Mouse (Mus musculus): ENCODE results near the gene Mgarp. TPM values are rescaled to one million over a fixed set of nuclear protein-coding genes. Genes with fewer than 3 reads are reported as not detected.
A peak's percentile ranks its signal among the peaks of the same experiment; 100 is the strongest.
"Not testable (repeated sequence)": the region's sequence is repeated elsewhere in the genome, so short reads cannot be mapped to it uniquely, and the experiment has no call there.

Gene Mgarp
- polyA plus RNA-seq, 1 experiment from 2014 or later = 14.2 TPM

DNA sequence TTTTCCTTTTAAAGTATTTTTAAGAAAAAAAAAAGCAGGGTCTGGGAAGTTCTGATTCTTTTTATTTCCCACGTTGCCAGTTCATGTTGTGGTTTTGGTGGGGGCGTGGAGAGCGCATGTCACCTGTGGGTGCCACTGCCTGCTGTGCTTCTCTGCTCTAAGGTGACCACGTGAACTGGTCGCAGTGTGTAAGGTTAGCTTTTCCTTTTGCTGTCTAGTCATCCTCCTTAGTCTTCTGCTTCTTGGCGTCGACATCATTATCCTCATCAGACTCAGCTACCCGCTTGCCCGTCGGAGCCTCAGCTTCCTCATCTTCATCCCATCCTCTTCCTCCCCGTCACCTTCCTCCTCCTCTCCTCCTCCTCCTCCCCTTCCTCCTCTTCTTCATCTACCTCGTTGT, 6.1 kb upstream of the Mgarp start:
- ATAC-seq (replicated peaks; ENCODE audit: insufficient number of reproducible peaks, low FRiP score, low TSS enrichment) = no peak
- Histone ChIP-seq H3K4me2 (no peak overlapping the region), H3K9ac (ENCODE audit: low read depth, low read length) (no peak overlapping the region), H3K9me3 (replicated peaks; ENCODE audit: control insufficient read depth, low read length) (no peaks in the 10 kb centered on the region), H3K4me1 (ENCODE audit: control insufficient read depth, insufficient read depth, low read length) (peaks cover 8% of the 10 kb centered on the region), H3K4me3 (ENCODE audit: low read depth, low read length) (no peak overlapping the region), H3K27ac (ENCODE audit: low read depth, low read length) (no peak overlapping the region), H3K36me3 (ENCODE audit: control insufficient read depth, insufficient read depth, low read length) (0 out of 2 replicates have a peak, but pooled peaks cover 9% of the 10 kb centered on the region), H3K27me3 (ENCODE audit: control insufficient read depth, insufficient read depth, low read length) (no peaks in the 10 kb centered on the region)
- WGBS (ENCODE audit: insufficient replicate concordance) = 89% methylated on average over 12 of the region's 12 CpGs

DNA sequence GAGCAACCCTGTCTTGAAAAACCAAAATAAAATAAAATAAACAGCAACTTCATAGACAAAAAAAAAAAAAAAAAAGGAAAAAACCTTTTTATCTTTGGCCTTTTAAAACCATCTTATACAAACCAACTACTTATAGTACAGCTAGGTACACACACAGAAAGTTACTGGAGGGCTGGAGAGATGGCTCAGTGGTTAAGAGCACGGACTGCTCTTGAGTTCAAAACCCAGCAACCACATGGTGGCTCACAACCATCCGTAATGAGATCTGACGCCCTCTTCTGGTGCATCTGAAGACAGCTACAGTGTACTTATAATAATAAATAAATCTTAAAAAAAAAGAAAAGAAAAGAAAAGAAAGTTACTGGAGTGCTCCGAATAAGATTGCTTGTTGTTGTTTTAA, 5.5 kb upstream of the Mgarp start:
- not testable (repeated sequence) for H3K27me3 ChIP-seq (ENCODE audit: control insufficient read depth, insufficient read depth, low read length); H3K9ac ChIP-seq (ENCODE audit: low read depth, low read length); H3K36me3 ChIP-seq (ENCODE audit: control insufficient read depth, insufficient read depth, low read length); H3K4me3 ChIP-seq (ENCODE audit: low read depth, low read length); ATAC-seq (replicated peaks; ENCODE audit: insufficient number of reproducible peaks, low FRiP score, low TSS enrichment); H3K4me1 ChIP-seq (ENCODE audit: control insufficient read depth, insufficient read depth, low read length); H3K9me3 ChIP-seq (replicated peaks; ENCODE audit: control insufficient read depth, low read length); H3K4me2 ChIP-seq; H3K27ac ChIP-seq (ENCODE audit: low read depth, low read length)
- 69% methylated on average over 4 of the region's 4 CpGs for WGBS (ENCODE audit: insufficient replicate concordance)

DNA sequence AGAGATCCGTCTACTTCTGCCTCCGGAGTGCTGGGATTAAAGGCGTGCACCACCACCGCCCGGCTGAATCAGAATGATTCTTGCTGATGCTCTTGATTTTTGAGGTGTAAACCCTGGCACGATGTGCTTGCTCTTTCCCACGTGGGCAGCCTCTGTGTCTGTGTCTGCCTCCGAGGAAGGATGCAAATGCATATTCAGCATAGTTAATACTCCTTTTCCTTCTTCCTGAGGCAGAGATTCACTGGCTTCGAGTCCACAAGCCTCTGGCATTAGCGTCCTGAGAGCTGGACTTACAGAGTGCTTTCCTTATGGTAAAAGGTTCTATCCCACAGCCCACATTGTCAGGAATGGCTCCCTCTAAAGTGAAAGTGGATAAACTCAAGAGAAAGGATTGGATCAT, 4.1 kb upstream of the Mgarp start:
- ATAC-seq (replicated peaks; ENCODE audit: insufficient number of reproducible peaks, low FRiP score, low TSS enrichment) = no peak
- H3K27me3 ChIP-seq (ENCODE audit: control insufficient read depth, insufficient read depth, low read length) = peaks cover 5% of the 10 kb centered on the region
- no peak overlapping the region for H3K4me2 ChIP-seq
- no peak overlapping the region for H3K27ac ChIP-seq (ENCODE audit: low read depth, low read length)
- H3K9me3 ChIP-seq (replicated peaks; ENCODE audit: control insufficient read depth, low read length) = no peaks in the 10 kb centered on the region
- no peak overlapping the region for H3K4me3 ChIP-seq (ENCODE audit: low read depth, low read length)
- H3K36me3 ChIP-seq (ENCODE audit: control insufficient read depth, insufficient read depth, low read length) = 0 out of 2 replicates have a peak, but pooled peaks cover 5% of the 10 kb centered on the region
- H3K4me1 ChIP-seq (ENCODE audit: control insufficient read depth, insufficient read depth, low read length) = no peaks in the 10 kb centered on the region; the same call in 1 of the 2 replicates
- 78% methylated on average over 10 of the region's 10 CpGs for WGBS (ENCODE audit: insufficient replicate concordance)
- H3K9ac ChIP-seq (ENCODE audit: low read depth, low read length) = no peak overlapping the region

DNA sequence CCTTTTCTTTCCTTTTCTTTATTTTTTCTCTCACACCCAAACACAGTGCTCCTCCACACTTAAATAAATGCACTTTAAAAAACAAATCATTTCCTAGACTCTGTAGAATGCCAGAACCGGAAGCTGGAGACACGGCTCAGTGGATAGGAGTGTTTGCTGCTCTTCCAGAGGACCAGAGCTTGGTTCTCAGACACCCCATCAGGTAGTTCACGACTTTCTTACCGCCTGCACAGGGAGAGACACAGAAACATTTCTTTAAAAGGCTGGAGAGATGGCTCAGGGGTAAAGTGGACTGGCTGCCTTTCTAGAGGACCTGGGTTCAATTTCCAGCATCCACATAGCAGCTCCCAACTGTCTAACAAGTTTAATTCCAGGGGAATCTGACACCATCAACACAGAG, 3.0 kb upstream of the Mgarp start:
- ATAC-seq (replicated peaks; ENCODE audit: insufficient number of reproducible peaks, low FRiP score, low TSS enrichment) = no peak
- Histone ChIP-seq H3K9ac (ENCODE audit: low read depth, low read length) (no peak overlapping the region), H3K9me3 (replicated peaks; ENCODE audit: control insufficient read depth, low read length) (no peaks in the 10 kb centered on the region), H3K4me2 (no peak overlapping the region), H3K36me3 (ENCODE audit: control insufficient read depth, insufficient read depth, low read length) (0 out of 2 replicates have a peak, but pooled peaks cover 5% of the 10 kb centered on the region), H3K4me3 (ENCODE audit: low read depth, low read length) (no peak overlapping the region), H3K27me3 (ENCODE audit: control insufficient read depth, insufficient read depth, low read length) (peaks cover 9% of the 10 kb centered on the region), H3K4me1 (ENCODE audit: control insufficient read depth, insufficient read depth, low read length) (no peaks in the 10 kb centered on the region; the same call in 1 of the 2 replicates), H3K27ac (ENCODE audit: low read depth, low read length) (no peak overlapping the region)
- WGBS (ENCODE audit: insufficient replicate concordance) = 70% methylated on average over 4 of the region's 4 CpGs

DNA sequence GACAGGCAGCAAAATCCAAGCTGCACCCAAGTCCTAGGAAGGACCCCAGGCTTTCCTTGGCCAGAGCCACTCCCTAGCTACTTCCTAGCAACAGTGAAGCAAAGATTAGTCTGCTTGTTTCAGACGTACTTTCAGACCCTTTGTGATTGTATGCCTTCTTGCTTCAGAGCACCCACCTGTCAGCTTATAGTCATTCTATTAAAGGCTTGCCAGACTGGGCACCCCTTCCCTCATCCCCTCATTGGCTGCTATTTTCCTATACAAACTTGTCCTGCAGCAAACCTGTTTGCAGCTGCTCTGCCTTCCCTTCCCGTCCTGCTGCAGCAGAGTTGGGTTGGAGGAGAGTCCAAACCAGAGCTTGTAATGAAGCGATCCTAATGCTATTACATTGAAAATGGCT, 2.1 kb upstream of the Mgarp start:
- H3K27me3 ChIP-seq (ENCODE audit: control insufficient read depth, insufficient read depth, low read length) = peaks cover 9% of the 10 kb centered on the region
- H3K4me2 ChIP-seq = no peak overlapping the region
- no peak overlapping the region for H3K4me3 ChIP-seq (ENCODE audit: low read depth, low read length)
- no peak overlapping the region for H3K27ac ChIP-seq (ENCODE audit: low read depth, low read length)
- 20% methylated on average over 3 of the region's 3 CpGs for WGBS (ENCODE audit: insufficient replicate concordance)
- no peak overlapping the region for H3K9ac ChIP-seq (ENCODE audit: low read depth, low read length)
- 0 out of 2 replicates have a peak, but pooled peaks cover 4% of the 10 kb centered on the region for H3K36me3 ChIP-seq (ENCODE audit: control insufficient read depth, insufficient read depth, low read length)
- no peaks in the 10 kb centered on the region for H3K9me3 ChIP-seq (replicated peaks; ENCODE audit: control insufficient read depth, low read length)
- H3K4me1 ChIP-seq (ENCODE audit: control insufficient read depth, insufficient read depth, low read length) = no peaks in the 10 kb centered on the region; the same call in 1 of the 2 replicates
- ATAC-seq (replicated peaks; ENCODE audit: insufficient number of reproducible peaks, low FRiP score, low TSS enrichment) = no peak

DNA sequence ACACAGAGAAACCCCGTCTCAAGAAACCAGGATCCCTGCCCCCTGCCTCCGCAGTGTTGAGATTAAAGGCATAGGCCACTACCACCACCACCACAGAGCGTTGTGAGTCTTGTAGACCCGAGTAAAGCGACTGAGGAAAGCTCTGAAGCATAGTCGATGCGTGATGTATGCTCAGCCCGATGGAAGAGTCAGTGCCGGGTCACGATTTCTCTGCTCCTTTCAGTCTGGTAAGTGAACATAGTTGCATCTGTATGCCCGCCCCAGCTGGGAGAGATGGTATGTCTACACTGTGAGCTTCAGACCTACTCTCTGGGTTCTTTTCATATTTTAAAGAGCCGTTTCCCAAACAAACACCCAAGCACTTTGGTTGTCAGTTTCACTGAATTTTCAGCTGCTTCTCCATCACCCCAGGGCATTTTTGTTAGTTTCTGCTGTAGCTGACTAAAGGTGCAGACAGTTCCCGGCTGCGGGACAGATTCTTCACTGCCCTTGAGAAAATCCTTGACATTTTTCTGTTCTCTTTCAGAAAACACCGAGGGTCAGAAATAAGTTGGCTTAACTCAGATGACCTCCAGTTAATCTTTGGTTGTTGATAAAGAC, 1.3 kb upstream of the Mgarp start:
- no peak overlapping the region for H3K9ac ChIP-seq (ENCODE audit: low read depth, low read length)
- H3K27me3 ChIP-seq (ENCODE audit: control insufficient read depth, insufficient read depth, low read length) = peaks cover 9% of the 10 kb centered on the region
- H3K36me3 ChIP-seq (ENCODE audit: control insufficient read depth, insufficient read depth, low read length) = no peaks in the 10 kb centered on the region
- no peak for ATAC-seq (replicated peaks; ENCODE audit: insufficient number of reproducible peaks, low FRiP score, low TSS enrichment)
- 49% methylated on average over 15 of the region's 15 CpGs for WGBS (ENCODE audit: insufficient replicate concordance)
- H3K4me1 ChIP-seq (ENCODE audit: control insufficient read depth, insufficient read depth, low read length) = no peaks in the 10 kb centered on the region; the same call in 1 of the 2 replicates
- H3K27ac ChIP-seq (ENCODE audit: low read depth, low read length) = no peak overlapping the region
- H3K4me2 ChIP-seq = no peak overlapping the region
- H3K4me3 ChIP-seq (ENCODE audit: low read depth, low read length) = no peak overlapping the region
- H3K9me3 ChIP-seq (replicated peaks; ENCODE audit: control insufficient read depth, low read length) = no peaks in the 10 kb centered on the region

DNA sequence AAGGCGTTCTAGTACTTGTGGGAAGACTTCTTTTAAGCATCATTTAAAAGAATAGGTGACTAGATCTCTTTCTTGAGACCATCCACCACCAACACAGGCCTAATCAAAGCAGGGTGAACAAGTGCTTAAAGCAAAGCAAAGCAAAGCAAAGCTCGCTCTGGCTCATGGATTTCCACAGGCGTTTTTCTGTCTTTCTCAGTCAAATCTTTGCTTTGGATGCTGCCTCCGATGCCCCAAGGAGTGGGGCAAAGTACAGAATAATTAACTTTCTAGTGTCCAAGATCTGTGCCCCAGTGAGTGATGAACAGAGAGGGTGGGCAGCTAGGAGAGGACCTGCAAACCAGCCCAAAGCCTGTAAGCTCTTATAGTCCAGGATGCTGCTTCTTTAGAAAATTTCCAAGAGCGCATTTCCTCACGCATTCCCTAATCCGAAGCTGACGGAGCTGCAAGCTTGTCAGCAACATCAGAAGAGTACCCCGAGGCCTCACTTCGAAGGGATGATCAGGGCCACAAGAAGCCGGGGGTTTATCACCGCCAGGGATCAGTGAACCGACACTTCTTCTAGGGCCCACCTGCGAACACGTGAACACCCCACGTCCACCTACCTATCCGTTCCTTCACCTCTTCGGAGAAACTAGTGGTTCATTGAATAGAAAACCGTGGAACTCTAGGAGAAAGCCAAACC, 935 bp downstream of the Mgarp start:
- no peaks in the 10 kb centered on the region for H3K9me3 ChIP-seq (replicated peaks; ENCODE audit: control insufficient read depth, low read length)
- peak overlapping the region; percentile 84 for H3K4me2 ChIP-seq
- H3K9ac ChIP-seq (ENCODE audit: low read depth, low read length) = 0 out of 2 replicates have a peak overlapping the region, but pooled peaks have one; percentile 22
- H3K27me3 ChIP-seq (ENCODE audit: control insufficient read depth, insufficient read depth, low read length) = peaks cover 9% of the 10 kb centered on the region
- H3K36me3 ChIP-seq (ENCODE audit: control insufficient read depth, insufficient read depth, low read length) = no peaks in the 10 kb centered on the region
- ATAC-seq (replicated peaks; ENCODE audit: insufficient number of reproducible peaks, low FRiP score, low TSS enrichment) = no peak
- 17% methylated on average over 19 of the region's 19 CpGs for WGBS (ENCODE audit: insufficient replicate concordance)
- H3K4me1 ChIP-seq (ENCODE audit: control insufficient read depth, insufficient read depth, low read length) = no peaks in the 10 kb centered on the region; the same call in 1 of the 2 replicates
- H3K27ac ChIP-seq (ENCODE audit: low read depth, low read length) = no peak overlapping the region
- peak overlapping the region; percentile 51 for H3K4me3 ChIP-seq (ENCODE audit: low read depth, low read length)

DNA sequence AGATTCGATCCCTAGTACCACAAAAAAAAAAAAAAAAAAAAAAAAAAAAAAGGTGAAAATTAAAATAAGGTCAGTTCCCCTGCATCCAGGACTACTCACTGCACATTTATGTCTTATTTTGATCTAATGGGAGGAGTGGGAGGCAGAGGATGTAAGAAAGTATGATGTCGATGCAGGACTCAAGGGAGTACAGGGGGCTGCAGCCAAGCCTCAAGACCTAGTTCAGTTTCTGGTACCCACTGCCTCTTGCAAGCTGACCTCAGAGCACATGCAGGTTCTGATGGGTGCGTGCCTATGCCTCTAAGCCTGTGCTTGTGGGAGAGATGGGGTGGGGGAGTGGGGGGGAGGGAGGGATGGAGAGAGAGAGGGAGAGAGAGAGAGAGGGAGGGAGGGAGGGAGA, 1.7 kb downstream of the Mgarp start:
- H3K4me1 ChIP-seq (ENCODE audit: control insufficient read depth, insufficient read depth, low read length) = no peaks in the 10 kb centered on the region; the same call in 1 of the 2 replicates
- no peaks in the 10 kb centered on the region for H3K9me3 ChIP-seq (replicated peaks; ENCODE audit: control insufficient read depth, low read length)
- H3K27me3 ChIP-seq (ENCODE audit: control insufficient read depth, insufficient read depth, low read length) = peaks cover 9% of the 10 kb centered on the region
- H3K36me3 ChIP-seq (ENCODE audit: control insufficient read depth, insufficient read depth, low read length) = no peaks in the 10 kb centered on the region
- no peak overlapping the region for H3K4me3 ChIP-seq (ENCODE audit: low read depth, low read length)
- H3K9ac ChIP-seq (ENCODE audit: low read depth, low read length) = no peak overlapping the region
- no peak overlapping the region for H3K27ac ChIP-seq (ENCODE audit: low read depth, low read length)
- H3K4me2 ChIP-seq = no peak overlapping the region
- no peak for ATAC-seq (replicated peaks; ENCODE audit: insufficient number of reproducible peaks, low FRiP score, low TSS enrichment)
- WGBS (ENCODE audit: insufficient replicate concordance) = 58% methylated on average over 3 of the region's 3 CpGs

All from heart, embryonic 11.5 days (tissue).